Mouse (Mus musculus): ENCODE measurements around the gene Gm42791. TPM values are rescaled to one million over a fixed set of nuclear protein-coding genes. Genes with fewer than 3 reads are reported as not detected.

Gm42791 gene
- polyA plus RNA-seq, 1 experiment from 2014 or later: 2.0 TPM

GRCm38 (mm10) chr5:149005083-149005482 lies 10.1 kb upstream of the Gm42791 start:
- no peak for DNase-seq (ENCODE audit: low spot score)

GRCm38 (mm10) chr5:149003137-149003536 lies 8.2 kb upstream of the Gm42791 start:
- no peak overlapping the region for H3K27ac ChIP-seq (replicated peaks)
- no peak overlapping the region for H3K4me3 ChIP-seq
- peaks cover 10% of the 10 kb centered on the region; the same call in 1 of the 2 replicates for H3K27me3 ChIP-seq (ENCODE audit: low read depth, poor library complexity, severe bottlenecking)
- peaks cover 19% of the 10 kb centered on the region for H3K4me1 ChIP-seq
- WGBS: 61% methylated on average over 2 of the region's 2 CpGs
- no peak for DNase-seq (ENCODE audit: low spot score)
- H3K36me3 ChIP-seq: no peaks in the 10 kb centered on the region
- H3K9me3 ChIP-seq (replicated peaks): no peaks in the 10 kb centered on the region

More at GRCm38 (mm10) chr5:149005083-149005482, 10.1 kb upstream of the Gm42791 start:
- no peaks in the 10 kb centered on the region for H3K36me3 ChIP-seq
- H3K4me1 ChIP-seq: peaks cover 19% of the 10 kb centered on the region
- H3K27me3 ChIP-seq (ENCODE audit: low read depth, poor library complexity, severe bottlenecking): peaks cover 10% of the 10 kb centered on the region; the same call in 1 of the 2 replicates
- 48% methylated on average over 9 of the region's 9 CpGs for WGBS
- no peaks in the 10 kb centered on the region for H3K9me3 ChIP-seq (replicated peaks)
- no peak overlapping the region for H3K27ac ChIP-seq (replicated peaks)
- no peak overlapping the region for H3K4me3 ChIP-seq

- no peak overlapping the region for H3K4me3 ChIP-seq
- H3K4me1 ChIP-seq: peaks cover 19% of the 10 kb centered on the region
- H3K27ac ChIP-seq (replicated peaks): no peak overlapping the region
- DNase-seq (ENCODE audit: low spot score): no peak
- no peaks in the 10 kb centered on the region for H3K9me3 ChIP-seq (replicated peaks)
- no peaks in the 10 kb centered on the region for H3K36me3 ChIP-seq
- H3K27me3 ChIP-seq (ENCODE audit: low read depth, poor library complexity, severe bottlenecking): peaks cover 10% of the 10 kb centered on the region; the same call in 1 of the 2 replicates
- 75% methylated on average over 6 of the region's 6 CpGs for WGBS
Observed at GRCm38 (mm10) chr5:149002803-149003115, 7.8 kb upstream of the Gm42791 start.

GRCm38 (mm10) chr5:149002034-149002802 lies 7.3 kb upstream of the Gm42791 start:
- 77% methylated on average over 20 of the region's 20 CpGs for WGBS
- Histone ChIP-seq H3K4me3 (no peak overlapping the region), H3K9me3 (replicated peaks) (no peaks in the 10 kb centered on the region), H3K4me1 (peaks cover 18% of the 10 kb centered on the region), H3K36me3 (no peaks in the 10 kb centered on the region), H3K27ac (replicated peaks) (no peak overlapping the region), H3K27me3 (ENCODE audit: low read depth, poor library complexity, severe bottlenecking) (peaks cover 10% of the 10 kb centered on the region; the same call in 1 of the 2 replicates)
- no peak for DNase-seq (ENCODE audit: low spot score)

GRCm38 (mm10) chr5:148999802-149000201 lies 4.9 kb upstream of the Gm42791 start:
- Histone ChIP-seq H3K4me3 (no peak overlapping the region), H3K36me3 (no peaks in the 10 kb centered on the region), H3K4me1 (peaks cover 24% of the 10 kb centered on the region), H3K27ac (replicated peaks) (no peak overlapping the region), H3K27me3 (ENCODE audit: low read depth, poor library complexity, severe bottlenecking) (no peaks in the 10 kb centered on the region), H3K9me3 (replicated peaks) (no peaks in the 10 kb centered on the region)
- WGBS: 92% methylated on average over 7 of the region's 7 CpGs
- DNase-seq (ENCODE audit: low spot score): no peak

GRCm38 (mm10) chr5:148998512-148998911 lies 3.6 kb upstream of the Gm42791 start:
- H3K4me1 ChIP-seq: peaks cover 34% of the 10 kb centered on the region
- no peak for DNase-seq (ENCODE audit: low spot score)
- H3K9me3 ChIP-seq (replicated peaks): no peaks in the 10 kb centered on the region
- WGBS: 84% methylated on average over 14 of the region's 14 CpGs
- H3K36me3 ChIP-seq: no peaks in the 10 kb centered on the region; the same call in 1 of the 2 replicates
- no peaks in the 10 kb centered on the region for H3K27me3 ChIP-seq (ENCODE audit: low read depth, poor library complexity, severe bottlenecking)
- H3K4me3 ChIP-seq: no peak overlapping the region
- no peak overlapping the region for H3K27ac ChIP-seq (replicated peaks)

- peaks cover 6% of the 10 kb centered on the region for H3K36me3 ChIP-seq
- H3K4me1 ChIP-seq: peaks cover 30% of the 10 kb centered on the region
- no peak overlapping the region for H3K4me3 ChIP-seq
- H3K27ac ChIP-seq (replicated peaks): no peak overlapping the region
- peaks cover 7% of the 10 kb centered on the region; the same call in 1 of the 2 replicates for H3K9me3 ChIP-seq (replicated peaks)
- no peaks in the 10 kb centered on the region for H3K27me3 ChIP-seq (ENCODE audit: low read depth, poor library complexity, severe bottlenecking)
- DNase-seq (ENCODE audit: low spot score): no peak
- WGBS: 67% methylated on average over 4 of the region's 4 CpGs
Observed at GRCm38 (mm10) chr5:148996709-148997037, 1.7 kb upstream of the Gm42791 start.

- Histone ChIP-seq H3K27me3 (ENCODE audit: low read depth, poor library complexity, severe bottlenecking) (no peaks in the 10 kb centered on the region), H3K27ac (replicated peaks) (peak overlapping the region; percentile 92; the same call in 1 of the 2 replicates), H3K9me3 (replicated peaks) (peaks cover 12% of the 10 kb centered on the region; the same call in 1 of the 2 replicates), H3K4me3 (no peak overlapping the region), H3K36me3 (peaks cover 7% of the 10 kb centered on the region), H3K4me1 (peaks cover 30% of the 10 kb centered on the region)
- no peak for DNase-seq (ENCODE audit: low spot score)
- 74% methylated on average over 9 of the region's 9 CpGs for WGBS
Observed at GRCm38 (mm10) chr5:148995962-148996708, 1.2 kb upstream of the Gm42791 start.

- Histone ChIP-seq H3K9me3 (replicated peaks) (peaks cover 20% of the 10 kb centered on the region; the same call in 1 of the 2 replicates), H3K4me3 (peak overlapping the region; percentile 62), H3K4me1 (peaks cover 30% of the 10 kb centered on the region), H3K27me3 (ENCODE audit: low read depth, poor library complexity, severe bottlenecking) (no peaks in the 10 kb centered on the region), H3K36me3 (peaks cover 8% of the 10 kb centered on the region), H3K27ac (replicated peaks) (peak overlapping the region; percentile 92)
- WGBS: 75% methylated on average over 7 of the region's 7 CpGs
- no peak for DNase-seq (ENCODE audit: low spot score)
Observed at GRCm38 (mm10) chr5:148994311-148994705, 639 bp downstream of the Gm42791 start.

- Histone ChIP-seq H3K27me3 (ENCODE audit: low read depth, poor library complexity, severe bottlenecking) (no peaks in the 10 kb centered on the region), H3K36me3 (peaks cover 13% of the 10 kb centered on the region), H3K9me3 (replicated peaks) (peaks cover 25% of the 10 kb centered on the region), H3K4me1 (peaks cover 30% of the 10 kb centered on the region), H3K27ac (replicated peaks) (no peak overlapping the region), H3K4me3 (no peak overlapping the region)
- 94% methylated on average over 11 of the region's 11 CpGs for WGBS
- DNase-seq (ENCODE audit: low spot score): no peak
Observed at GRCm38 (mm10) chr5:148992598-148992997, 2.3 kb downstream of the Gm42791 start.

GRCm38 (mm10) chr5:148990891-148991311 lies 4.0 kb downstream of the Gm42791 start:
- no peak overlapping the region for H3K4me3 ChIP-seq
- peaks cover 26% of the 10 kb centered on the region for H3K9me3 ChIP-seq (replicated peaks)
- no peak for DNase-seq (ENCODE audit: low spot score)
- no peak overlapping the region for H3K27ac ChIP-seq (replicated peaks)
- peaks cover 21% of the 10 kb centered on the region for H3K4me1 ChIP-seq
- 86% methylated on average over 12 of the region's 12 CpGs for WGBS
- H3K27me3 ChIP-seq (ENCODE audit: low read depth, poor library complexity, severe bottlenecking): no peaks in the 10 kb centered on the region
- H3K36me3 ChIP-seq: peaks cover 13% of the 10 kb centered on the region

GRCm38 (mm10) chr5:148989480-148989879 lies 5.5 kb downstream of the Gm42791 start:
- DNase-seq (ENCODE audit: low spot score): no peak
- no peak overlapping the region for H3K4me3 ChIP-seq
- WGBS: 82% methylated on average over 7 of the region's 7 CpGs
- H3K4me1 ChIP-seq: peaks cover 8% of the 10 kb centered on the region
- no peak overlapping the region for H3K27ac ChIP-seq (replicated peaks)
- H3K27me3 ChIP-seq (ENCODE audit: low read depth, poor library complexity, severe bottlenecking): no peaks in the 10 kb centered on the region
- peaks cover 32% of the 10 kb centered on the region for H3K9me3 ChIP-seq (replicated peaks)
- peaks cover 13% of the 10 kb centered on the region for H3K36me3 ChIP-seq

- peaks cover 4% of the 10 kb centered on the region; the same call in 1 of the 2 replicates for H3K36me3 ChIP-seq
- H3K27ac ChIP-seq (replicated peaks): no peak overlapping the region
- H3K4me3 ChIP-seq: no peak overlapping the region
- H3K4me1 ChIP-seq: no peaks in the 10 kb centered on the region
- no peak for DNase-seq (ENCODE audit: low spot score)
- 39% methylated on average over 13 of the region's 13 CpGs for WGBS
- no peaks in the 10 kb centered on the region for H3K27me3 ChIP-seq (ENCODE audit: low read depth, poor library complexity, severe bottlenecking)
- H3K9me3 ChIP-seq (replicated peaks): peaks cover 20% of the 10 kb centered on the region
Observed at GRCm38 (mm10) chr5:148984961-148985360, 10.0 kb downstream of the Gm42791 start.
